Mouse (Mus musculus) heart, postnatal 0 days (tissue): Measurements from ENCODE around the gene Ifnar1.

ENCODE experiments used
- CTCF ChIP-seq: IDR thresholded peaks from 2 replicates; pipeline ENCODE4 v1.5.1; 2016; ENCODE audit warnings: antibody characterized with exemption, control low read depth, low read depth
- EP300 ChIP-seq: IDR thresholded peaks from 2 replicates; pipeline ENCODE4 v1.6.1; 2016; ENCODE audit warnings: antibody characterized with exemption, low read depth

- TF ChIP-seq CTCF (no peak), EP300 (no peak)
Measured at GRCm38 (mm10) chr16:91556659-91557058, 71.6 kb downstream of the Ifnar1 start.
